Mouse (Mus musculus): Measurements from ENCODE around the gene Nrn1l. TPM values are rescaled to one million over a fixed set of nuclear protein-coding genes. Genes with fewer than 3 reads are reported as not detected.

Nrn1l gene
- polyA plus RNA-seq, 2 experiments: 0.45 to 2.2 TPM

DNA sequence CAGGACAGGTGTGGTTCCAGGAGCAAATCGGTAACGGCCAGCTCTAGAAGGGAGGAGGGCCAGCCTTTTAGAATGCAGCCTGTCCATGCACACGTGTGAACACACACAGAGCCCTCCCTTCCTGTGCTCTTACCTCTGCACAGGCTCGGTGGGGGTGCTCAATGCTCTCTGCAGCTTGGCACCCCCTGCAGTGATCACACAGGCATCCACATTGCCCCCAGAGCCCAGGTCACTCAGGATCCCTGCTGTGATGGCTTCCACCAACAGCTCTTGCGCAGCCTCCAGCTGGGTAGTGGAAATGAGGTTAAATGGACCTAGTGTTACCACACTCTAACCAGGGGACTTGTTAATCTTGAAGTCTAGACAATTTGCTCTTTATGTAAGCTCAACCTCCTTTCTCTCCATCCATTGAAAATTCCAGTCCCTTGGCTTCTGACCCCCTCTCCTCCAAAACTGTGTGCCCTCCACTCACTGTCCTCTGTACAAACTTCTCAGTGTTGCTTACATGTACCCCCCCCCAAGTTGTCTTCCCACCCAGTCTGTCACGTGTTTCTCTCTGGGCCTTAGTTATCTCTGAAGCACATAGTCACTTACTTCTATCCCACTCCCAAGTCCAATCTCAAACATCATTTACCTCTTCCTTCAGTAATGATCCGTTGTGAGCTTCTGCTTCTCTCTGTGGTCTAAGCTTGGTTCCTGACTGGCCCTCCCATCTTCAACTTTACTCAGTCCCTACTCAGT, 42.7 kb downstream of the Nrn1l start:
- TF ChIP-seq POLR2A (IDR thresholded peaks at IDR 0.05; ENCODE audit: borderline replicate concordance, extremely low read depth, insufficient read depth, insufficient read length): no peak
- H3K4me2 ChIP-seq (replicated peaks; ENCODE audit: low read depth, low read length, severe bottlenecking): peak overlapping the region; percentile 86
- H3K9me3 ChIP-seq (ENCODE audit: control insufficient read depth, low read length): no peaks in the 10 kb centered on the region
- 26% methylated on average over 7 of the region's 7 CpGs for WGBS
- ATAC-seq (ENCODE audit: low FRiP score, low read depth): no peak
- H3K27me3 ChIP-seq (ENCODE audit: control insufficient read depth, insufficient read depth, low read length): no peaks in the 10 kb centered on the region
- H3K4me3 ChIP-seq (replicated peaks; ENCODE audit: low read length): peak overlapping the region; percentile 76
- peak overlapping the region; percentile 74 for H3K27ac ChIP-seq (replicated peaks; ENCODE audit: low read depth, low read length)
- peaks cover 16% of the 10 kb centered on the region for H3K4me1 ChIP-seq (ENCODE audit: control insufficient read depth, insufficient read depth, low read length)
- H3K9ac ChIP-seq (ENCODE audit: low read depth, low read length, severe bottlenecking): peak overlapping the region; percentile 72
- DNase-seq (ENCODE audit: low spot score): no peak
- peaks cover 39% of the 10 kb centered on the region for H3K36me3 ChIP-seq (ENCODE audit: control insufficient read depth, insufficient read depth, low read length)

- Histone ChIP-seq H3K4me2 (replicated peaks; ENCODE audit: low read depth, low read length, severe bottlenecking) (peak overlapping the region; percentile 86), H3K9ac (ENCODE audit: low read depth, low read length, severe bottlenecking) (peak overlapping the region; percentile 72), H3K27ac (replicated peaks; ENCODE audit: low read depth, low read length) (peak overlapping the region; percentile 74), H3K27me3 (ENCODE audit: control insufficient read depth, insufficient read depth, low read length) (no peaks in the 10 kb centered on the region), H3K4me1 (ENCODE audit: control insufficient read depth, insufficient read depth, low read length) (peaks cover 16% of the 10 kb centered on the region), H3K36me3 (ENCODE audit: control insufficient read depth, insufficient read depth, low read length) (peaks cover 40% of the 10 kb centered on the region), H3K4me3 (replicated peaks; ENCODE audit: low read length) (peak overlapping the region; percentile 76), H3K9me3 (ENCODE audit: control insufficient read depth, low read length) (no peaks in the 10 kb centered on the region)
- WGBS: under 1% methylated on average over 29 of the region's 30 CpGs
- DNase-seq (ENCODE audit: low spot score): peak; percentile 94
- TF ChIP-seq POLR2A (IDR thresholded peaks at IDR 0.05; ENCODE audit: borderline replicate concordance, extremely low read depth, insufficient read depth, insufficient read length): peak; percentile 57; the same call in 1 of the 2 replicates
- ATAC-seq (ENCODE audit: low FRiP score, low read depth): peak; percentile 90
These were observed 43.6 kb downstream of the Nrn1l start for GRCm38 (mm10) chr8:105936866-105937475.

- Histone ChIP-seq H3K36me3 (ENCODE audit: control insufficient read depth, insufficient read depth, low read length) (peaks cover 40% of the 10 kb centered on the region), H3K27me3 (ENCODE audit: control insufficient read depth, insufficient read depth, low read length) (no peaks in the 10 kb centered on the region), H3K9ac (ENCODE audit: low read depth, low read length, severe bottlenecking) (peak overlapping the region; percentile 72), H3K9me3 (ENCODE audit: control insufficient read depth, low read length) (no peaks in the 10 kb centered on the region), H3K4me3 (replicated peaks; ENCODE audit: low read length) (peak overlapping the region; percentile 76), H3K4me1 (ENCODE audit: control insufficient read depth, insufficient read depth, low read length) (peaks cover 16% of the 10 kb centered on the region), H3K4me2 (replicated peaks; ENCODE audit: low read depth, low read length, severe bottlenecking) (peak overlapping the region; percentile 86), H3K27ac (replicated peaks; ENCODE audit: low read depth, low read length) (peak overlapping the region; percentile 70)
- DNase-seq (ENCODE audit: low spot score): no peak
- ATAC-seq (ENCODE audit: low FRiP score, low read depth): peak; percentile 6; the same call in 1 of the 2 replicates
- no peak for TF ChIP-seq POLR2A (IDR thresholded peaks at IDR 0.05; ENCODE audit: borderline replicate concordance, extremely low read depth, insufficient read depth, insufficient read length)
- 2% methylated on average over 33 of the region's 33 CpGs for WGBS
These were observed 44.3 kb downstream of the Nrn1l start for GRCm38 (mm10) chr8:105937496-105938305.

DNA sequence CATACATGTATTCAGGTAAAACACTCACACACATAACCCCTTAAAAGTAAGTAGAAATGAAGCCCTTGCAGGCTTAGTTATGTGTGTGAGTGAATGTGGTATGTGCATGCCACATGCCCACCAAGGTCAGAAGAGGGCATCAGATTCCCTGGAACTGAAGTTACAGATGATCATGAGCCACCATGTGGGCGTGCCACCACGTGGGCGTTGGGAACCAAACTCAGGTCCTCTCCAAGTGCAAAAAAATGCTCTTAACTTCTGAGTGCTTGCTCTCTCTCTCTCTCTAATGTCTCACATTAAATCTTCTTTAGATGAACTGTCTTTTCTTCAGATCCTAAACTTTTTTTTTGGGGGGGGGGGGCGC, 44.9 kb downstream of the Nrn1l start, which contains the start of gene Psmb10:
Gene Psmb10 (minus strand): TSS at position 139 of the 364 bp plus-strand sequence.
- ATAC-seq (ENCODE audit: low FRiP score, low read depth): no peak
- H3K27me3 ChIP-seq (ENCODE audit: control insufficient read depth, insufficient read depth, low read length): no peaks in the 10 kb centered on the region
- H3K9ac ChIP-seq (ENCODE audit: low read depth, low read length, severe bottlenecking): peak within 1 kb of the TSS; percentile 72
- no peak for TF ChIP-seq POLR2A (IDR thresholded peaks at IDR 0.05; ENCODE audit: borderline replicate concordance, extremely low read depth, insufficient read depth, insufficient read length)
- H3K4me1 ChIP-seq (ENCODE audit: control insufficient read depth, insufficient read depth, low read length): peaks cover 16% of the 10 kb centered on the region
- no peaks in the 10 kb centered on the region for H3K9me3 ChIP-seq (ENCODE audit: control insufficient read depth, low read length)
- H3K36me3 ChIP-seq (ENCODE audit: control insufficient read depth, insufficient read depth, low read length): peaks cover 40% of the 10 kb centered on the region
- 18% methylated on average over 4 of the region's 4 CpGs for WGBS
- DNase-seq (ENCODE audit: low spot score): no peak
- peak within 1 kb of the TSS; percentile 86 for H3K4me2 ChIP-seq (replicated peaks; ENCODE audit: low read depth, low read length, severe bottlenecking)
- H3K27ac ChIP-seq (replicated peaks; ENCODE audit: low read depth, low read length): peak within 1 kb of the TSS; percentile 70
- H3K4me3 ChIP-seq (replicated peaks; ENCODE audit: low read length): peak within 1 kb of the TSS; percentile 76

DNA sequence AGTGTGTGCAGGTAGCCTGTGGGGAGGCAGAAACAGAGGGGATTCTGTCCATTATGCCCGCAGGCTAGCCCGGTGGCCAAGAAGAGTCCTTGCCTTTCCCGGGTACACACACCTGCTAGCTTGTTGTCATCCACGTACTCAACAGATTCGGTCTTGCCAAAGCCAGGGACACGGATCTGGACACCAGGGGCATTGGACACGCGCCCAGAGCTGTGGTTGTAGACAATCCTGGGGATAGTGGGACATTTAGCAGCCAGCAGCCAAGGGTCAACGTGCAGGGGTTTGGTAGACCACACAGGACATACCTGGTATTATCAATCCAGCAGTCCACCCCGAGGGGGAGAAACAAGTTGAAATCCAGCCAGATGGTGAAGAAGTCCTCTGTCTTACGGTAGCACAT, 48.7 kb downstream of the Nrn1l start:
- DNase-seq (ENCODE audit: low spot score) (no peak), ATAC-seq (ENCODE audit: low FRiP score, low read depth) (no peak)
- Histone ChIP-seq H3K4me2 (replicated peaks; ENCODE audit: low read depth, low read length, severe bottlenecking) (no peak overlapping the region), H3K4me1 (ENCODE audit: control insufficient read depth, insufficient read depth, low read length) (peaks cover 7% of the 10 kb centered on the region), H3K27ac (replicated peaks; ENCODE audit: low read depth, low read length) (no peak overlapping the region), H3K9me3 (ENCODE audit: control insufficient read depth, low read length) (no peaks in the 10 kb centered on the region), H3K36me3 (ENCODE audit: control insufficient read depth, insufficient read depth, low read length) (peaks cover 72% of the 10 kb centered on the region), H3K27me3 (ENCODE audit: control insufficient read depth, insufficient read depth, low read length) (no peaks in the 10 kb centered on the region), H3K9ac (ENCODE audit: low read depth, low read length, severe bottlenecking) (no peak overlapping the region), H3K4me3 (replicated peaks; ENCODE audit: low read length) (no peak overlapping the region)
- WGBS: 91% methylated on average over 11 of the region's 11 CpGs
- no peak for TF ChIP-seq POLR2A (IDR thresholded peaks at IDR 0.05; ENCODE audit: borderline replicate concordance, extremely low read depth, insufficient read depth, insufficient read length)
